Mouse (Mus musculus) splenic B cell, adult 2 months (primary cell): ENCODE data around the gene Tshb.

Experiments used
- DNase-seq: peaks from one replicate; pipeline ENCODE4 v3.0.0-alpha.2; 2011; ENCODE audit warnings: low read depth, low spot score
- H3K27me3 ChIP-seq: 2 replicates; pipeline ENCODE4 v1.6.1; 2012; ENCODE audit warnings: mild to moderate bottlenecking, low read length, moderate library complexity, mixed read lengths; ENCODE audit not compliant: control insufficient read depth, poor library complexity, insufficient read depth, severe bottlenecking
- H3K36me3 ChIP-seq: 2 replicates; pipeline ENCODE4 v1.6.1; 2012; ENCODE audit warnings: mild to moderate bottlenecking, low read length, moderate library complexity, mixed read lengths; ENCODE audit not compliant: control insufficient read depth, poor library complexity, insufficient read depth, severe bottlenecking

Tshb gene

GRCm38 (mm10) chr3:102746174-102746573, 36.3 kb downstream of the Tshb start:
- Histone ChIP-seq H3K36me3 (no peaks in the 10 kb centered on the region), H3K27me3 (no peaks in the 10 kb centered on the region)
- DNase-seq: no peak

GRCm38 (mm10) chr3:102744657-102745056, 37.9 kb downstream of the Tshb start:
- Histone ChIP-seq H3K27me3 (no peaks in the 10 kb centered on the region), H3K36me3 (no peaks in the 10 kb centered on the region)
- no peak for DNase-seq

DNA sequence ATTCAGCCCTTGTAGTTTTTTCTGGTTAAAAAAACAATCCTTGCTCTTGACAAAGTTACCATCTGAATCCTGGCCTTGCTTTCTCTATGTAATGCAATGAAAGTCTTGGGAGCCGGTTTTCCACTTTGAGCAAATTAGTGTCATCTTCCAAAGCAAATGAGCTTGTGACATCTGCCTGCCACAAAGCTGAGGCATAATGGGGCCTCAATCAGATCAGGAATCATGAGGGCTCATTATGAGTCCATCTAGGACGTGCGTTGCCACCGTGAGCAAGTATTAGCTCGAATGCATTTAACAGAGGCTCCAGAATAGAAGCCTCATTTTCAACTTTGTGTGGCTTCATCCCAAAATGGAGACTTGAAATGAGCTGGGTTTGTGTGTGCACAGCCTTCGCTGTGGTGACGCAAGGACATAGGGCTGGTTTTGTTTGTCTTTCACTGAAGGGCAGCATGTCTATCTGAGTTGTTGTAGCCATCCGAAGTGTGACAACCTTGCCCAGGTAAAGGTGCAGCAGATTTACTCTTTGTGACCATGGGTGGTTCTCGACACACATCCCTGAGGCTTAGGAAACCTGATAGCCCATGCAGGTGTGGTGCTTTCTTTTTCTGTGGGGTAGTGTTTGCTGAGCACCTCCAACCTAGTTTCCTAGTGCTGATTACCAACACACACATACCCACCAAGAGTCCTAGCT, 38.6 kb downstream of the Tshb start:
- Histone ChIP-seq H3K36me3 (no peaks in the 10 kb centered on the region), H3K27me3 (no peaks in the 10 kb centered on the region)
- DNase-seq: no peak

- DNase-seq: no peak
- H3K27me3 ChIP-seq: no peaks in the 10 kb centered on the region
Measured at GRCm38 (mm10) chr3:102743202-102743601, 39.3 kb downstream of the Tshb start.

GRCm38 (mm10) chr3:102742725-102743124, 39.8 kb downstream of the Tshb start:
- Histone ChIP-seq H3K27me3 (no peaks in the 10 kb centered on the region), H3K36me3 (no peaks in the 10 kb centered on the region)
- DNase-seq: no peak

More at GRCm38 (mm10) chr3:102743202-102743601, 39.3 kb downstream of the Tshb start:
- H3K36me3 ChIP-seq: no peaks in the 10 kb centered on the region

DNA sequence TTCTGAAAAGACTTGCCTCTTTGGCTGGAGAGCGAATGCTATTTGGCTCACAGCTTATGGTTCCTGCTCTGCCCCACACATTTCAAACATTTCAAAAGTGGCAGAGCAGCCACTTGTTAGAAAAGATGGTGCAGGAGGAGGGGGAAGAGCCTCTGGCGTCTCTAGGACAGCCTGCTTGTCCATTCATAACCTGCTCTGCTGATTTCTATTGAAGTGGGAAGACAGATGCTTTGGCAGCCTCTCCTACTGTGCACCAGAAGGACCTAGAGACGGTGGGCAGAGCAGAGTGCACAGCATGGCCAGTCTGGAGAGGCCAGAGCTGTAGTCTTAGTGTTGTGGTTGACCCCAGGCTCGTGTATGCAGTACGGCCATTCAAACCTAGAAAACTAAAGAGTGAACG, 43.6 kb downstream of the Tshb start:
- DNase-seq: no peak
- Histone ChIP-seq H3K36me3 (no peaks in the 10 kb centered on the region), H3K27me3 (no peaks in the 10 kb centered on the region)

DNA sequence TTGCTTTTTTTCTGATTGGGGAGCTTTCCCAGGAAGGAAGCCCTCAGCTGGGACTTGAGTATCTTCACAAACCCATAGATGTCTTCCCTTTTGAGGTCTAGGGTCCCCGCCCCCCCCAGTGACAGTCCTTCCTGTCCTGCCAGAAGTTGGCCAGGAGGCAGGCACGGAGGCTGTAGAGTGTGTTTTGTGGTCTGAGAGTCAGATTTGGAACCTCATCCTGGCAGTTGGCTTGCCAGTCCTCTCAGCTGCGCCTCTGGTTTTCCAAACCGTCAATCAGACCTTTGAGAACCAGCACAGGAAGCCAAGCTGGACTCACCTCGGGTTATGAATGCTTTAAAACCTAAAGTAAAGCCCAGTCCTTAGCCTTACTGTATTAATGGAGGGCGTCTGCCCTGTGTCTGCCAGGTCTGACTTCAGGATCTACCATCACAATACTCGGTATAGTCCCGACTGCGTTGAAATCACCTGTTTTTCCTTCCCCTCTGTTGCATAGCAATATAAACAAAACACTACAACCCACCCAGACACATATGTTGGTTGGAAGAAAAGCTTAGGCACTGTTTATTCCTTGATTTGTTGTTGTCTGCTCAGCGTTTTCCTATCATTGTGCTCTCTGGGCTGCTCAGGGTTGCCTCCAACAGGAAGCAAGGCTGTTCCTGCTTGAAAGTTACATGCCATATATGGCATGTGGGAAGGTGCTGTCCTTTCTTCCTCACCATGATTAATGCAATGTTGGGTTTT, 44.2 kb downstream of the Tshb start:
- no peaks in the 10 kb centered on the region for H3K36me3 ChIP-seq
- DNase-seq: peak; percentile 68
- no peaks in the 10 kb centered on the region for H3K27me3 ChIP-seq

DNA sequence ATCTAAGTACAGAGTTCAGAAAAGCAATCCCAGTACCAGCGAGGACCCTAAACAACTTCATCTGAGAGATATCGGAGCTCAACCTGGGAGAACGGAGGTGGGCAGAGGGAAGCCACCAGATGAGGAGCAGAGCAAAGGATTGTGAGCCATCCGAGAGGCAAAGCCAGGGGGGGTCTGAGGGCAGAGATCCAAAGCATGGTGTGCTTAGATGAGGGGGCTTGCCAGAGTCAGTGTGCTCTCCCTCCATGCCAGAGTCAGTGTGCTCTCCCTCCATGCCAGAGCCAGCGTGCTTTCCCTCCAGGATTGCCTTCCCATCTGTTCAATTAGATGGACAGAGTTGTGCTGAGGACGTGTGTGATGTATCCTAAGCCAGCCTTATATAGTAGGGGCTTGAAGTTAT, 45.4 kb downstream of the Tshb start:
- H3K27me3 ChIP-seq: no peaks in the 10 kb centered on the region
- DNase-seq: no peak
- no peaks in the 10 kb centered on the region for H3K36me3 ChIP-seq

DNA sequence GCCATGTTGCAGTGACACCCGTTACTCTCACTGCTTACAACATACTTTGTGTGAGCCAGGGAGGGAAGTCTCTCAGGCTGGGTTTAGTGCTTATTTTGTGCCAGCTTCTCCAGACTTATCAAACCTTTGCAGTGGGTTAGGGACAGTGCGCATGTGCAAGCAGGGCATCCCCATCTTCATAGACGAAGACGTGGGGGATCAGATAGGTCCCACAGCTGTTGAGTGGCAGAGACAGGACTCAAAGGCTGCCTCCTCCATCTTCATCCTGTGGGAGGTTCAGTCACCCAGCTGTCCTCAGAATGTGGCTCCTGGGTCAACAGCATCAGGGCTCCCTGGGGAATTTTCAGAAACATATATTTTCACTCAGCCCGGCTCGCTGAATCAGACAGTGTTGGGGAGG, 46.1 kb downstream of the Tshb start:
- DNase-seq: peak; percentile 33
- no peaks in the 10 kb centered on the region for H3K27me3 ChIP-seq
- H3K36me3 ChIP-seq: no peaks in the 10 kb centered on the region

GRCm38 (mm10) chr3:102735638-102736037, 46.9 kb downstream of the Tshb start:
- no peaks in the 10 kb centered on the region for H3K27me3 ChIP-seq
- DNase-seq: no peak

DNA sequence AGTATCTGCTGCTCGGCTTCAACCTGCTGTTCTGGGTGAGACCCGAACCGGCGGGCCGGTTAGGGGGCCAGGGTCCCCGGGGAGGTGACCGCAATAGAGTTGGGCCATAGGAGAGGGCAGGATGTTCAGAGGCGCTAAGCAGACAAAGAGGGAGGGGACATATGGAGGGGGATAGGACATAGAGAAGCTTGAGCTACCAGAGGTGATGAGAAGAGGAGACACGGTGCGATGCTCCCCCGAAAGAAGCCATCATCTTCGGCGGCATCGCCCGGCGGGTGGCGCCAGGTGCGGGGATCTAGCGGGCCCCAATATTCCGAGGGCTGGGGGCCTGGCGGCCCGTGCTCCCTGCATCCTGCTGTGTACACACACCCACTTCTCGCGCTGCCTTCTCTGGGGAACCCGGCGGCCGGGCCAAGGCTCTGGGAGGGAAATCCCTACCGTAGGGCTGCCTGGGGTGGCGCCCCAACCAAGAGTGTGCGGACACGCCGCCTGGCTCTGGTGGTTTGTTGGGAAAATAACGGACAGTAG, 47.4 kb downstream of the Tshb start:
- Histone ChIP-seq H3K36me3 (no peaks in the 10 kb centered on the region), H3K27me3 (no peaks in the 10 kb centered on the region)
- DNase-seq: peak; percentile 68

More at GRCm38 (mm10) chr3:102735638-102736037, 46.9 kb downstream of the Tshb start:
- H3K36me3 ChIP-seq: no peaks in the 10 kb centered on the region

DNA sequence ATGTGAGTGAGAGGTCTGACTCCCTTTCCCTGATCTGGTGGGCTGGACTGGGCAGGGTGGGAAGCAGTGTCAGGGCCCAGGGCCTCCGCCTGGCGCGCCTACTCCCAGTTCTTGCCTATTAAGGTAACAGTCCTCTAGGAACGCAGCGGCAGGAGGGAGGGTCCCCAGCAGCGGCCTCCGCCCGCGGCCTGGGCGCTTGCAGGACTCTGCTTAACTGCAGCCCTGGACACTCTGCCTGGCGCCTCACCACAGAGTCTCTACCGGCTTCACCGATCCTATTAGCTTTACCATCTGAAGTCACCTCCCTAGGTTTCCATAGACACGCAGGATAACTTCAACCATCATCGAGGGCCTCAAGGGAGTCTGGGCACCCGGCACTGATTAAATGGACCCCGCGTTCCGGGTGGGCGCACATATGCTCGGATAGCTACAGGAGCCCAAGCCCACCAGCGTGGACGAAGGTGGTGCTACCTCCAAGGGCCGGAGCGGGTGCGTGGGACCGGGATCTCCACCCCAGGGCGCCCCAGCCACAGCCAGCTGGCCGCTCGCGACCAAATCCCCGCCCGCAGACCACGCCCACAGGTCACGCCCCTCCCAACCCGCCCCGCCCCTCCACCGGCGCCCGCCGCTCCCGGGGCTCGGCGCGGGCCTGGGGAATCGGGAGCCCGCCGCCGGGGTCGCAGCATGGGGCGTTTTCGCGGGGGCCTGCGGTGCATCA, 48.0 kb downstream of the Tshb start, which contains the start of gene Tspan2:
Gene Tspan2, plus strand, starts transcription at position 217 of the 718 bp plus-strand sequence.
- Histone ChIP-seq H3K27me3 (no peaks in the 10 kb centered on the region), H3K36me3 (no peaks in the 10 kb centered on the region)
- peak; percentile 62 for DNase-seq

GRCm38 (mm10) chr3:102733936-102734312, 48.6 kb downstream of the Tshb start:
- Histone ChIP-seq H3K36me3 (no peaks in the 10 kb centered on the region), H3K27me3 (no peaks in the 10 kb centered on the region)
- DNase-seq: no peak

DNA sequence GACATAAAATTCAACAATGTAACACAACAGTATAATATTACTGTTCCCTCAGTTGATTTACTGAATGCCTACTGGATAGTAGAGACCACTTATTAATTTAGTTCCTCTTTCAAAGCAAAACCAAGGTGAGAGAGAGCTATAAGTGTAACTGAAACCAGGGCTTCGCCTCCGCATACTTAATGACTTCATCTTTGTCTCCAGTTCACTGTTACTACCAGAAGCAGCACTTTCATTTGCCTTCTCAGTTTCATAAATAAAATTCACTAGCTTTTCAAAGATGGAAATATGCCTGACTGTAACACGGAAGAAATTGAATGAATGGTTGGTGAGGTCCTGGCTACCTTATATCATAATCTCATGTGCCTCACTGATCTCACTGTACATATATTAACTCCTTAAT, 49.5 kb downstream of the Tshb start:
- no peaks in the 10 kb centered on the region for H3K36me3 ChIP-seq
- peak; percentile 79 for DNase-seq
- no peaks in the 10 kb centered on the region for H3K27me3 ChIP-seq

GRCm38 (mm10) chr3:102732619-102733018, 49.9 kb downstream of the Tshb start:
- DNase-seq: peak; percentile 55
- no peaks in the 10 kb centered on the region for H3K36me3 ChIP-seq

More at GRCm38 (mm10) chr3:102732619-102733018, 49.9 kb downstream of the Tshb start:
- no peaks in the 10 kb centered on the region for H3K27me3 ChIP-seq
